8 mouse cellular contexts compared by ENCODE assay signal in genomic region chr7:27447419-27448286, GRCm38 (mm10). TPM values are rescaled to one million over a fixed set of nuclear protein-coding genes. Genes with fewer than 3 reads are reported as not detected.
A peak's percentile ranks its signal among the peaks of the same experiment; 100 is the strongest.
DNase-seq lines count a peak whose midpoint lies in the region; ATAC-seq and TF ChIP-seq lines count a peak whose summit lies in the region.

Sptbn4 (minus strand) TSS chr7:27447686.
Blvrb (plus strand) TSS chr7:27447978.

- H3K4me3 ChIP-seq in hindbrain, embryonic 13.5 days: peak within 1 kb of the TSS; percentile 65

- POLR2A ChIA-PET in Patski (lab: Charles Lee): no interaction called here

- in situ Hi-C loops in Patski (cut with MboI; ENCODE audit: low pct_unique_long_range_greater_than_20kb): loop anchor here (5.0 kb wide), 1 partner anchor 60 kb away; no protein-coding TSS in a partner anchor

- H3K9ac ChIP-seq in hindbrain, embryonic 13.5 days: peak within 1 kb of the TSS; percentile 89

- peak within 1 kb of the TSS; percentile 86 for H3K27ac ChIP-seq in hindbrain, embryonic 13.5 days

- peaks cover 13% of the 10 kb centered on the region for H3K27me3 ChIP-seq in Patski
- peaks cover 32% of the 10 kb centered on the region for H3K27me3 ChIP-seq in hindbrain, embryonic 13.5 days

- H3K9me3 ChIP-seq in hindbrain, embryonic 13.5 days: no peaks in the 10 kb centered on the region

- H3K4me1 ChIP-seq in hindbrain, embryonic 13.5 days (replicated peaks): peaks cover 28% of the 10 kb centered on the region

- DNase-seq in Patski (ENCODE audit: low read depth, low spot score): peak; percentile 95
- DNase-seq in cerebellum, postnatal 14 days: peak; percentile 97 to 98
- peak; percentile 97 to 99 for DNase-seq in frontal cortex, postnatal 14 days (ENCODE audit: low spot score in 2 of 2)
- DNase-seq in layer of hippocampus, postnatal 25 days (ENCODE audit: extremely low spot score in 1 of 2, low spot score in 1 of 2): peak; percentile 78 to 88
- peak; percentile 100 for DNase-seq in lung, postnatal 25 days (ENCODE audit: low spot score)
- peak; percentile 100 for DNase-seq in retina, embryonic 14.5 days (ENCODE audit: low spot score)
- peak; percentile 96 for DNase-seq in thymus, postnatal 4 days

- H3K36me3 ChIP-seq in hindbrain, embryonic 13.5 days: no peaks in the 10 kb centered on the region

- 2% methylated on average over 54 of the region's 54 CpGs for WGBS in hindbrain, embryonic 13.5 days

- peak within 1 kb of the TSS; percentile 90 for H3K4me2 ChIP-seq in hindbrain, embryonic 13.5 days

- TF ChIP-seq CTCF in Patski (IDR thresholded peaks at IDR 0.05): no peak

- ATAC-seq in Patski: peak; percentile 96
- ATAC-seq in hindbrain, embryonic 13.5 days (ENCODE audit: low FRiP score): peak; percentile 93

- CTCF ChIA-PET in Patski (lab: Charles Lee): interaction anchor here (1.8 kb wide), 1 partner anchor 43 kb away, joined by 4 read pairs; no protein-coding TSS in a partner anchor

RNA-seq across cellular contexts. Expression of gene Sptbn4, which starts in this region (rescaled TPM):
- polyA plus RNA-seq in Patski (2021): 0.13 TPM
- 2.2 and 2.6 TPM in 2 replicates for polyA plus RNA-seq in hindbrain, embryonic 13.5 days (2015; fragmentation: Nextera tagmentation; extraction: Ambion mirVana)
- 100 to 1,000 TPM; 121 to 142 TPM for total RNA-seq in layer of hippocampus, postnatal 25 days (2021)

RNA-seq across cellular contexts. Expression of gene Blvrb, which starts in this region (rescaled TPM):
- 20.3 TPM for polyA plus RNA-seq in Patski (2021)
- 18.7 and 19.3 TPM in 2 replicates for polyA plus RNA-seq in hindbrain, embryonic 13.5 days (2015; fragmentation: Nextera tagmentation; extraction: Ambion mirVana)
- 10 to 100 TPM; 16.1 to 22.6 TPM for total RNA-seq in layer of hippocampus, postnatal 25 days (2021)

Comparison
In these comparisons a context has a peak if more than half of its experiments do, and no peak if none do; other contexts are left out.
1. Peak in every context shown above with its lines: DNase-seq, ATAC-seq, H3K4me3 ChIP-seq and H3K27ac ChIP-seq.